Comparison of ENCODE assay signal across 20 mouse cellular contexts in genomic region chr13:36533966-36534540, GRCm38 (mm10).
DNase-seq lines count a peak whose midpoint lies in the region; ATAC-seq and TF ChIP-seq lines count a peak whose summit lies in the region.
"Had no signal": no experiment of that assay in that cellular context is flagged by ENCODE, and none has a peak within 500 bp of the region (broad histone marks: within the 10 kb centered on the region; RNA-seq: fewer than 3 reads in every experiment).

No protein-coding gene starts in this region.

- DNase-seq in cerebellum, postnatal 10 days: peak; percentile 62
- DNase-seq in cerebellum, adult 11 months: no peak
- peak; percentile 33 for DNase-seq in kidney, postnatal 10 days
- no peak for DNase-seq in stomach, postnatal 0 days (ENCODE audit: low spot score)
- no peak for DNase-seq in right cerebral cortex, adult 18-20 months
- DNase-seq: cerebellum, adult 11-12 months; gastrocnemius, postnatal 14 days; heart, postnatal 4 days; lung, postnatal 36 days; spleen, adult 18-20 months; thymus, postnatal 4 days had no signal

- TF ChIP-seq EP300 in stomach, postnatal 0 days (optimal IDR thresholded peaks at IDR 0.05): no peak

- no peaks in the 10 kb centered on the region for H3K36me3 ChIP-seq in liver, embryonic 16.5 days (ENCODE audit: control insufficient read depth, insufficient read depth)
- H3K36me3 ChIP-seq in liver, embryonic 12.5 days: no peaks in the 10 kb centered on the region
- H3K36me3 ChIP-seq in stomach, postnatal 0 days (ENCODE audit: control insufficient read depth, insufficient read depth, low read length): no peaks in the 10 kb centered on the region
- no peaks in the 10 kb centered on the region for H3K36me3 ChIP-seq in heart, embryonic 12.5 days
- H3K36me3 ChIP-seq: embryonic facial prominence, embryonic 10.5 days; heart, embryonic 10.5 days; limb, embryonic 15.5 days; midbrain, embryonic 15.5 days; neural tube, embryonic 12.5 days had no signal

- no peaks in the 10 kb centered on the region for H3K4me1 ChIP-seq in liver, embryonic 16.5 days (ENCODE audit: control insufficient read depth, low read depth, low read length)
- H3K4me1 ChIP-seq in liver, embryonic 12.5 days: 0 out of 2 replicates have a peak, but pooled peaks cover 6% of the 10 kb centered on the region
- H3K4me1 ChIP-seq in stomach, postnatal 0 days (replicated peaks; ENCODE audit: control insufficient read depth, insufficient read depth): no peaks in the 10 kb centered on the region
- peaks cover 30% of the 10 kb centered on the region for H3K4me1 ChIP-seq in heart, embryonic 12.5 days (replicated peaks)

- WGBS in liver, embryonic 16.5 days (ENCODE audit: insufficient replicate concordance): 62% methylated on average over 8 of the region's 8 CpGs
- 68% methylated on average over 8 of the region's 8 CpGs for WGBS in liver, embryonic 12.5 days (ENCODE audit: insufficient replicate concordance)
- WGBS in stomach, postnatal 0 days: 62% methylated on average over 8 of the region's 8 CpGs
- WGBS in heart, embryonic 12.5 days: 79% methylated on average over 8 of the region's 8 CpGs

- no peak overlapping the region for H3K27ac ChIP-seq in liver, embryonic 16.5 days (ENCODE audit: low read length)
- H3K27ac ChIP-seq in liver, embryonic 12.5 days: no peak overlapping the region
- no peak overlapping the region for H3K27ac ChIP-seq in stomach, postnatal 0 days (replicated peaks)
- H3K27ac ChIP-seq in heart, embryonic 12.5 days (ENCODE audit: poor library complexity, severe bottlenecking): no peak overlapping the region
- H3K27ac ChIP-seq: embryonic facial prominence, embryonic 10.5 days; limb, embryonic 15.5 days; midbrain, embryonic 15.5 days; neural tube, embryonic 12.5 days had no signal

- ATAC-seq in liver, embryonic 16.5 days (ENCODE audit: low read depth): peak; percentile 19; the same call in 1 of the 2 replicates
- no peak for ATAC-seq in liver, embryonic 12.5 days
- peak; percentile 31; the same call in 1 of the 2 replicates for ATAC-seq in stomach, postnatal 0 days (ENCODE audit: low FRiP score, low TSS enrichment)
- no peak for ATAC-seq in heart, embryonic 12.5 days (ENCODE audit: insufficient number of reproducible peaks, low FRiP score)
- ATAC-seq: midbrain, embryonic 15.5 days had no signal

- no peak overlapping the region for H3K4me3 ChIP-seq in liver, embryonic 16.5 days (ENCODE audit: low read depth, low read length)
- H3K4me3 ChIP-seq in liver, embryonic 12.5 days: no peak overlapping the region
- no peak overlapping the region for H3K4me3 ChIP-seq in stomach, postnatal 0 days (ENCODE audit: low read depth, low read length)
- no peak overlapping the region for H3K4me3 ChIP-seq in heart, embryonic 12.5 days
- H3K4me3 ChIP-seq: embryonic facial prominence, embryonic 10.5 days; heart, embryonic 10.5 days; left cerebral cortex, adult 2 months; limb, embryonic 15.5 days; midbrain, embryonic 15.5 days; neural tube, embryonic 12.5 days had no signal

- H3K4me2 ChIP-seq in liver, embryonic 16.5 days (ENCODE audit: low read depth, low read length): no peak overlapping the region
- H3K4me2 ChIP-seq in liver, embryonic 12.5 days: no peak overlapping the region
- H3K4me2 ChIP-seq in stomach, postnatal 0 days (replicated peaks; ENCODE audit: low read depth): no peak overlapping the region
- H3K4me2 ChIP-seq in heart, embryonic 12.5 days: no peak overlapping the region
- H3K4me2 ChIP-seq: limb, embryonic 15.5 days; midbrain, embryonic 15.5 days; neural tube, embryonic 12.5 days had no signal

- H3K27me3 ChIP-seq in liver, embryonic 16.5 days (ENCODE audit: control insufficient read depth, insufficient read depth, low read depth, low read length): no peaks in the 10 kb centered on the region
- no peaks in the 10 kb centered on the region for H3K27me3 ChIP-seq in liver, embryonic 12.5 days (replicated peaks)
- H3K27me3 ChIP-seq in stomach, postnatal 0 days (ENCODE audit: control insufficient read depth, insufficient read depth, low read length): no peaks in the 10 kb centered on the region
- no peaks in the 10 kb centered on the region for H3K27me3 ChIP-seq in heart, embryonic 12.5 days (replicated peaks)
- H3K27me3 ChIP-seq: limb, embryonic 15.5 days; midbrain, embryonic 15.5 days; neural tube, embryonic 12.5 days had no signal

- H3K9me3 ChIP-seq in liver, embryonic 16.5 days (replicated peaks; ENCODE audit: control insufficient read depth, low read length): no peaks in the 10 kb centered on the region
- no peaks in the 10 kb centered on the region for H3K9me3 ChIP-seq in liver, embryonic 12.5 days (replicated peaks)
- H3K9me3 ChIP-seq in stomach, postnatal 0 days (ENCODE audit: control insufficient read depth, low read length): no peaks in the 10 kb centered on the region
- no peaks in the 10 kb centered on the region for H3K9me3 ChIP-seq in heart, embryonic 12.5 days (replicated peaks)
- H3K9me3 ChIP-seq: embryonic facial prominence, embryonic 10.5 days; heart, embryonic 10.5 days; limb, embryonic 15.5 days; midbrain, embryonic 15.5 days; neural tube, embryonic 12.5 days had no signal

- no peak overlapping the region for H3K9ac ChIP-seq in liver, embryonic 16.5 days (ENCODE audit: low read depth, low read length)
- no peak overlapping the region for H3K9ac ChIP-seq in liver, embryonic 12.5 days
- no peak overlapping the region for H3K9ac ChIP-seq in stomach, postnatal 0 days (ENCODE audit: low read length)
- no peak overlapping the region for H3K9ac ChIP-seq in heart, embryonic 12.5 days
- H3K9ac ChIP-seq: limb, embryonic 15.5 days; midbrain, embryonic 15.5 days; neural tube, embryonic 12.5 days had no signal

- TF ChIP-seq CTCF in stomach, postnatal 0 days (IDR thresholded peaks at IDR 0.05; ENCODE audit: low read depth): no peak

Comparison
In these comparisons a context has a peak if more than half of its experiments do, and no peak if none do; other contexts are left out.
1. DNase-seq: peak in cerebellum, postnatal 10 days (2 of 2) and kidney, postnatal 10 days (single experiment); none in cerebellum, adult 11 months (single experiment), stomach, postnatal 0 days (single experiment) and right cerebral cortex, adult 18-20 months (single experiment).
2. ATAC-seq: peak in liver, embryonic 16.5 days (single experiment) and stomach, postnatal 0 days (single experiment); none in liver, embryonic 12.5 days (single experiment) and heart, embryonic 12.5 days (single experiment).